Mouse (Mus musculus) liver, embryonic 18 days (tissue): ENCODE results near the gene Spata45. TPM values are rescaled to one million over a fixed set of nuclear protein-coding genes. Genes with fewer than 3 reads are reported as not detected.

Source experiments
- polyA plus RNA-seq: library from polyadenylated mRNA; depleted of rRNA; stranded (reverse); fragments of >200 nt; gene quantifications from 2 replicates; pipeline ENCODE4 v1.2.3, GENCODE M21; 2012; rRNA removed

Gene Spata45
- polyA plus RNA-seq = not detected in 2 replicates

GRCm38 (mm10) chr1:191036554-191037334 is at the start of gene Spata45:
Gene Spata45 (plus strand): TSS chr1:191036639.

GRCm38 (mm10) chr1:191026021-191026713 is 10.3 kb upstream of the Spata45 start, which contains the start of gene Flvcr1:
Gene Flvcr1 (minus strand): TSS chr1:191026158.

GRCm38 (mm10) chr1:191062781-191063485 is 26.5 kb downstream of the Spata45 start, which contains the start of the genes Tatdn3 and Nsl1:
Gene Tatdn3 (minus strand): TSS chr1:191062932.
Gene Nsl1 (plus strand): TSS chr1:191063012.

Other genes with a start within 250 kb of the Spata45 start
- gene Rps6kc1, start 124.9 kb upstream of the Spata45 start, polyA plus RNA-seq = 2.7 and 3.5 TPM in 2 replicates
- 12.6 TPM in 2 replicates for gene Angel2, start 111.5 kb upstream of the Spata45 start, polyA plus RNA-seq
- gene Vash2, start 57.3 kb upstream of the Spata45 start, polyA plus RNA-seq = 0.30 and 0.32 TPM in 2 replicates
- gene Flvcr1, start 10.5 kb upstream of the Spata45 start, polyA plus RNA-seq = 5.6 TPM in 2 replicates
- 7.3 and 8.6 TPM in 2 replicates for gene Tatdn3, start 26.3 kb downstream of the Spata45 start, polyA plus RNA-seq
- gene Nsl1, start 26.4 kb downstream of the Spata45 start, polyA plus RNA-seq = 4.9 TPM in 2 replicates
- gene Batf3, start 61.2 kb downstream of the Spata45 start, polyA plus RNA-seq = 2.1 and 2.5 TPM in 2 replicates
- gene Fam71a, start 128.2 kb downstream of the Spata45 start, polyA plus RNA-seq = not detected in 2 replicates
- gene Atf3, start 181.4 kb downstream of the Spata45 start, polyA plus RNA-seq = 1.8 and 2.0 TPM in 2 replicates